Mouse (Mus musculus) inflammation-experienced regulatory T-cells, adult 6 months (primary cell): ENCODE data around the gene Enkur. TPM values are rescaled to one million over a fixed set of nuclear protein-coding genes. Genes with fewer than 3 reads are reported as not detected.

Experiments
- ATAC-seq: one replicate; pipeline ENCODE4 v1.8.0; 2017
- polyA plus RNA-seq, 3 experiments: library from polyadenylated mRNA; unstranded; fragments of 100-300 nt; shearing (Covaris generic); gene quantifications; one replicate each; pipeline ENCODE4 v1.2.1; 2017

The Enkur gene
- polyA plus RNA-seq, 3 experiments from 2014 or later, result 0.66 to 0.74 TPM; not detected in 1

DNA sequence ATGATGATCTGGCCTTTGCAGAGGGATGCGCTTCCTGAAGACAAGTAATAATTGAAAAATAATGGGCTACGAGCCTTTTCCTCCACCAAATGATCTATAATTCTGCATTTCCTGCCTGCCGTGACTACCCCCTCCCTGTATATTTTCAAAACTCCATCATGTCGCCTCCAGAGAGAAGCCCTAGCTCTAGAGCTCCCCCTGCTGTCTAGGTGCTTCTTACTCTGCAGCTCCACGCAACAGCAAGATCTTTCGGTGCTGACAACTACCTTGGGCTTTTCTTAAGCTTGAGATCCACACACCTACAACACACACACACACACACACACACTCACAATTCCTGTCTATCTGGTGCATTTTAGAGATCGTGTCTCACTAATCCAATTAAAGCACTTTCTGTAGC, 17.6 kb downstream of the Enkur start:
- peak; percentile 86 for ATAC-seq

DNA sequence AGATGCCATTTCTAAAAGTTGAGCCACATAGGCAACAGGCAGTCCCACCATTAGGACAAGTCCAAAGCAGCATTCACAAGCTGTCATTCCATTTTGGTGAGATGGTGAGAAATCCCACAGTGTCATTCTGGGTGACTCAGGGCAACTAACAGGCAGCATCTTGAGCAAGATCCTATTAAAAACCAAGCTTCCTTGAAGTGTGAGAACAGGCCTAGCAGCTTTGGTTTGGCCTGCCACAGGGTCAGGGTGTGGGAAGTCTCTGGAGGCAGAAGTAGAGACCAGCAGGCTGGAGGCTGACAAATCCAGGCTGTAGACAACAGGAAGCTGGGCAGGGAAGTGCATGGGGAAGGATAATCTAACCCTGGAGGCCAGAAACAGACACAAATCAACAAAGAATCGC, 22.4 kb downstream of the Enkur start:
- no peak for ATAC-seq

DNA sequence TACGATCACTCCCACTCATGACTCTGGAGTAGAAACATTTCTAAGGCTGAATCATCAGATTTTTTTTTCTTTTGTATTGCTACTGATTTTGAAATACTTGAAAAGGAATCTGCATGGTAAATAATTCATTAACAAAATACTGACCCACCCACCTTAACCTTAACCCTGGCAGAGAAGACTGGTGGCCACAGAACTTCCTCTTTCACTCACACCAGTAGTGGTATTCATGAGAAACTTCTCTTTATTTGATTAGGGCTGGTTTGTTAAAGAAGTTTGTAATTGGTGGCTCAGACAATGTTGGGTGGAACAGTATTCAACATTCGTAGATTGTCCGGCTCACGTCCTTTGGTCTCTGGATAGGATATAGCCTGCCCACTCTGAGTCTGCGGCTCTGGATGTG, 26.0 kb downstream of the Enkur start:
- ATAC-seq, result no peak

DNA sequence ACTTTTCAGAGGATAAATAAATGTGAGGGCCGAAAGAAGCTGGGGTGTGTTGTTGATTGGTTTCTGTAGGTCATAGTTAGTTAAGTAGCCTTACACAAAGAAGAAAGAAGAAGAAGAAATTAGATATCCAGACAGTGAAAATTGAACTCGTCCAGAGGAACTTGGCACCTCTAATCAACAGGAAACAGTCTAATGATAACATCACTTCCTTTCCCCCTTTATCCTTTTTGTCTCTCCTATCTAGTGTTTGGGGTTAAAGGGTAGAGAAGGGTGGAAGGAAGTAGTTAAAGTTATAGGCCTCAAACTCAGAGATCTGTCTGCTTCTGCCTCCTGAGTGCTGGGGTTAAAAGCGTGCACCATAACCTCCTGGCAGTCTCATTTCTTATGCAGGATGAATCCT, 32.4 kb downstream of the Enkur start:
- ATAC-seq, result no peak

DNA sequence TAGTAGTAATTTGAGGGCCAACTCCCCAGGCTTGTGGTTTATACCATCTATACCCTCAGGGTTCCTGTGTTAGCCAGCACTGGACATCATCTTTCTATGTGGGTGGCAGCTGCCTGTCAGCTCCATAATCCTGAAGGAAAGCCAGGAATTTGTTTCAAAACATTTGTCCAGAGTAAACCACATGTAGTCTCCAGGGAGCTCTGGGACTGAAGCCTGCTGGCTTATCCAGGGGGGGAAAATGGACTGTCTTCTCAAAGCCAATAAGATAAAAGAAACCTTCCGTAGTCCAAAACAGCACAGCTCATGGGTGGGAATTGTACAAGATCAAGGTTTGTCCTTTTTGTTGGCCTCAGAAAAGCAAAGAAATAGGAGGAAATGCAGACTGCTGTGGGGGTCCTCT, 37.2 kb downstream of the Enkur start:
- ATAC-seq, result no peak

DNA sequence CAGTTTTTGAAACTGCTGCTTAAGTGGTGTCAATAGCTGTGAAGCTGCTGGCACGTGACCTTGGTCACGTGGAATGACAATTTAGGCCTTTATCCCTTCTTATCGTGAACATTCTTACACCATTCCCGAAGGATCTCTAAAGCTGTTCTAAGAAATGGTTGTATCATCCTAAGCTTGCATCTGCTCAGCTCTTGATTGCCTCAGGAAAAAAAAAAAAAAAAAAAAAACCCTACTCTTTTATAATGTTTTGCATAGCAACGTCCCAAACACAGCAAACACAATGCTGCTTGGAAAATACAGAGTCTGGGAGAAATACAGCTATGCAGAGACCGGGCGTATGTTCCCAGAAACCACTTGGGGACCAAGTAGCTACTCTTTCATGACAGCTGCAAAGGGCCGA, 40.9 kb downstream of the Enkur start:
- no peak for ATAC-seq

DNA sequence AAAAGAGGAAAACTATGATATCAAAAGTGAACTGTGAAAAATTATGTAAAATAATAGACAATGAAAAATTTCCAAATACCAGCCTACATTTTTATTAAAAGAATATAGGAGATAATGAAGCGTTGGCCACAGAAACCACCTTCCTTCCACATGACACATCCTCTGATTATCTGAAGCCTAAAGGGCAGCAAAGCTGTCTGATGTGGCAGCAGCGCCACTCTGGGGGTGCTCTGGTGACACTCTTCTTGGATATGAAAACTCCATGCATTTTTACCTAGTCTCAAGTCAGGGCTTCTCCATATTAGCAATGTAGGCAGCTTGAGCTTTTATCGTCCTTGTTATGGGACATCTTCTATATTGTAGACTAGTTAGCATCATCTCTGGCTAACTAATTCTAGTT, 51.7 kb downstream of the Enkur start:
- ATAC-seq, result no peak

DNA sequence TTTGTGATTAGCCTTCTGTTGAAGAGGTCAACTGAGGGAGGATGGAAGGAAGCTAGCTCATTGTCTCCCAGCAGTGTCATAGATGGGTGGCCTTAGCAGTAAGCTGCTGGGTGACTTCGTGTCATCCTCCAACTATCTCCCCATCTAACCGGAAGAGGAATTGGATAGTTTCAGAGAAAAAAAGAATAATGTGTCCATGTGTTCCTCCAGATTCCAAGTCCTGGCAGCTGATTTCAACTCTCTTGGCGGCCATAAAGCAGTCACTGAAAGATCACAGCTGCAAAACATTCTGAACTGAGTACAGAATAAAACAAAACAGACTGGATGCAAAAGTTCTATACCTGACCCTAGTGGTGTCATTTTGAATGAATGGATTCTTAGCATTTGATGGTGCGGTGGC, 58.0 kb downstream of the Enkur start:
- no peak for ATAC-seq

DNA sequence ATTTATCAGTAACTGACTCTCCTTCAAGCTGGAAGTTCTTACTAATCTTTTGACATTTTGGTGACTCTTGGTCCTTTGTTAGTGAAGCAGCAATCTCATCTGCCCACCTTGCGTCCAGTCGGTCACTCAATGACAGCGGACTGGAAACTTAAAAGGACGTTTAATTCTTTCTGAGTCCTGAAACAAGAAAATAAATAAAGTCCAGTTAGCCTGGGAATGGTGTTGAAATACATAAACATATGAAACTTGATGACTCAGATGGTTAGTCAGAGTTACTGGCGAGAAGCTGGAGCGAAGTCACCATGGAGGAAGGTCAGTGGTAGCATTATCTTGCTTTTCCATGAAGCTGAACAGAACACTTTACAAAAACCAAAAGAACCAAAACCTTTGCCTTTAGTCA, 58.7 kb downstream of the Enkur start:
- no peak for ATAC-seq

DNA sequence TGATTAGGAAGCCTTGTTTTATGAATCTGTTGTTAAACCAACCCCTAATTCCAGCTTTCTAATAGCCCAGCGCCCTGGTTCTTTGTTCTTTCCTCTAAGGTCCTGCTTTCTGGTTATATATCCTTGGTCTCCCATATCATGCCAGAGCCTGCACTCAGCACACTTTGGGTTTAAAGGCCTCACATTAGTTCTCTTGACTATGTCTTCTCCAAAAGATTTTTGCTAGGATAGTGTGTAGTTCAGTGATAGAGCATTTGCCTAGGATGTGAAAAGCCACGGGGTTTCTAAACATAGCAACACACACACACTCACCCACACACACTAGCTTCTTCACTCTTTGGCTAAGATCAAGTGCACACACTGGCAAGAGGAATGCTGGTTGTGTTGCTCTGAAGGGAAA, 62.5 kb downstream of the Enkur start:
- no peak for ATAC-seq

DNA sequence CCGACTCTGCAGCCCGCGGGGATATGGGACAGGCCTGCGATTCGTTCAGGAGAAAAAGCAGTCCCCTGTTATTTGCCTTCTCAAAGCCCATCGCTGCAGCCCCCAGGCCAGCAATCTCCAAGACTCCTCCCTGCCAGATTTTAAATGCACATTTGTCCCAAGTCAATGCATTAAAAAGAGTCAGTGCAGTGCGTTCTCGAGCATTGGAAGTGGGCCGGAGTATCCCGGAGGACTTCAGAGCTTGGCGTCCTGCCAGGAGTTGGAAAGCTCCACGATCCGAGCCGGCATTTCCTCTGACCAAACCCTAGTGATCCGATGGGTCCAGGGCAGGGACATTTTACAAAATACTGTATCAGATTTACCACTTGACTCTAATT, 63.0 kb downstream of the Enkur start:
- ATAC-seq, result no peak

DNA sequence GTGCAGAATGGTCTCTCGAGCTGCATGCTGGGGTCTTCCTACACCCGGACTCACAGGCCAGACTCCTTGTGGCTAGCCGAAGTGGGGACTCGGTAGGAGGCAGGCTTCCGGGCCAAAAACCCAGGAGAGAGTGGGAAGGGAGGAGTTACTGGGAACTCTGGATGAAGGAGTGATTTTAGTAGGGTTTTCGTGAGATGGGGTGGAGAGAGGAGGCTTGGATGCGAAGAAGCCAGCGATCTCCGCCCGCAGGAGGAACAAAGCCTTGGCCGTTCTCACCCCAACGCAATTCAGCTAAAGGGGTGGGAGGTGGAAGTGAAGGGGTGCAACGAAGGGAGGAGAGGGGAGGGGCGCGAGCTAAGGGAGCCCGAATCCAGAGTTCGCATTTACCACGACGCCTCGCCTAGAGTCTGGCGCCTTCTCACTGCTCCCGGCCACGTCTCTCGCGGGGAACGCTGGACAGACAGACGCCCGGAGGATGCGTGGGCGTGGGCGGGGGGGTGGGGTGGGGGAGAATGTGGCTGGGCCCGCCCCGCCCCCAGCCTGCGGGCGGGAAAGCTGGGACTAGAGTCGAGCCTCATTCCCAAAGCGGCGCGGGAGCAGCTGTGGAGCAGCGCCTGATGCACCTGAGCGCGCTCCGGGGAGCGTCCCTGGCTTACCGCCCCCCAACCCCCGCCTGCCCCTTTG, 63.5 kb downstream of the Enkur start:
- no peak for ATAC-seq

DNA sequence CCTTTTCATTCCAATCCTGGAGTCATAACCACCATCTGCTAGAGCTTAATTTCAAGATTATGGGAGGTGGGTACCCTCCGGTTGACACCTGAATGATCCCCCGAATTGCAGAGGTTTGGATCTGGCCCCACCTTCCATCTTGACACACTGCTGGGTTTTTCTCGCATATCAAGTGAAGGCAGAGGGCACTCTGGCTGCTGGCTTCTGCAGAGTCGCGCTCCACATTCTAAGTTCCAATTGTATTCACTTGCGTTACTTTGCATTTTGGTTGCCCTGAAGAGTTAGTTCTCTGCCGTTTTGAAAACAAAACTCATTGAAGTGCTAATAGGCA, 64.0 kb downstream of the Enkur start:
- ATAC-seq, result no peak

Other genes with a start within 250 kb of the Enkur start
- gene Arhgap21, start 236.5 kb downstream of the Enkur start, polyA plus RNA-seq, result 1 to 10 TPM; 1.2 to 2.2 (median 1.3) TPM
- gene Thnsl1, start 359 bp upstream of the Enkur start, polyA plus RNA-seq, result 1 to 10 TPM; 3.7 to 5.2 (median 4.6) TPM
- not detected for gene Gpr158, start 162.2 kb upstream of the Enkur start, polyA plus RNA-seq